Mouse (Mus musculus) subcutaneous adipose tissue, adult 2 months (tissue): ENCODE measurements around the gene Lamtor5. TPM values are rescaled to one million over a fixed set of nuclear protein-coding genes. Genes with fewer than 3 reads are reported as not detected.

Source experiments
- polyA plus RNA-seq: library from polyadenylated mRNA; depleted of rRNA; stranded (reverse); fragments of >200 nt; gene quantifications from 2 replicates; pipeline ENCODE4 v1.2.3, GENCODE M21; 2012; ENCODE audit warnings: low replicate concordance; rRNA removed

Gene Lamtor5
- polyA plus RNA-seq, result 132 and 135 TPM in 2 replicates

DNA sequence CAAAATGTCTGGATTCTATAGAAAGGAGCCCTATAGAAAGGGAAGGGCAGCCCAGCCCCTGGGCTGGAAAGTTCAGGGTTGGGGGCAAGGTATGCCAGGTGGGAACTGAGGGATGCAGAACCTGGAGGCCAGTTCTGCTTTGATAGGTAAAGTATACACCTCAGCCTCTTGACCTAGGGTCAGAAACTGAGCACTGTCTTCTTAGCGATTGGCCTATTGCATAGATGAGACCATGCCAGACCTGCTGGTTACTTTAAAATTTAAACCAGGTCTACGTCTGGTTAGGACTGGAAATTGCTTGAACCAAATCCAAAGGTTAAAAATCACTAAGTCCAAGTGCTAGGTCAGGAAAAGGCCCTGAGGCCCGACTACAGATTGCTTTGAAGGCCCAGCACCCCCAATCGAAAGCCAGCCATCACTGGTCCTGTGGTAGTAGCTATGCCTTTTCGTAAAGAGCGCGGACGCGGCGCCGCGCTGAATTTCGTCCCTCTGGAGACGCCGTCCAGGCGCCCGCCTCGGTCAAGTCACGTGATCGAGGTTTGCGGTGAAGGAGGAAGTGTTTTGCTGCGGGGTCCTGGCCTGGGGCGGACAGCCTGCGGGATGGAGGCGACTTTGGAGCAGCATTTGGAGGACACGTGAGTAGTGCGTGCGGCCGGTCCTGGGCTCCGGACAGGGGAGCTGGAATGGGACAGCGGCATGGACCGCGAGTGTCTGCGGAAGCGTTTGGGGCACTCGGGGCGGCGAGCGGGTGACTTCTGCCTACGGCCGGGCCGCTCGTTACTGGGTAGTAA lies at the start of gene Lamtor5:
Gene Lamtor5 (plus strand): TSS at position 380 of the 791 bp plus-strand sequence.

DNA sequence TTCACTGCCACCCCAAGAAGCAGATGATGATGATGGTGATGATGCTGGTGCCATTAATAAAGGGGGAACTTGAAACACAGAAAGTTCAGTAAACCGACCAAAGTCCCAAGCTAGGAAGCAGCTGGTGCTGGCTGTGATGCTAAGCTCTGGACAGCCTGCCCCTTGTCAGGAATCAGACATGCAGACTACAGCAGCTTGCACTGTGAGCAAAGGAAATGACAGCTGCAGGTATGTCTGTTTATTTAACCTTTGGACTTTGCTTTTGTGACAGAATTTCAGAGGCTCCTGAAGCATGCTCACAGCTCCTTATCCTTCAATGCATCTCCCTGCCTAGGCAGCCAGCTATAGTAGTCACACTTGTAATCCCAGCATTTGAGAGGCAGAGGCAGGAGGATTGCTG lies 48.1 kb upstream of the Lamtor5 start, which contains the start of gene A630076J17Rik:
Gene A630076J17Rik (plus strand): TSS at position 88 of the 400 bp plus-strand sequence.

GRCm38 (mm10) chr3:107239607-107240006 lies 39.1 kb upstream of the Lamtor5 start, which contains the start of gene Prok1:
Prok1 (minus strand) TSS chr3:107239707.

GRCm38 (mm10) chr3:107290764-107291381 lies 12.2 kb downstream of the Lamtor5 start, which contains the start of gene Slc16a4:
Slc16a4 (plus strand) TSS chr3:107291230.

Other genes starting within 250 kb of the Lamtor5 start
- 0.59 and 1.6 TPM in 2 replicates for gene Kcna3, start 242.7 kb upstream of the Lamtor5 start, polyA plus RNA-seq
- gene Kcna2, start 177.7 kb upstream of the Lamtor5 start, polyA plus RNA-seq, result 0.62 and 1.8 TPM in 2 replicates
- gene Kcna10, start 95.8 kb upstream of the Lamtor5 start, polyA plus RNA-seq, result not detected in 2 replicates
- gene Cym, start 57.1 kb upstream of the Lamtor5 start, polyA plus RNA-seq, result 0.44 and 0.73 TPM in 2 replicates
- 0.16 TPM in 1 of 2 replicates, not detected in the other for gene A630076J17Rik, start 48.2 kb upstream of the Lamtor5 start, polyA plus RNA-seq
- gene Prok1, start 39.2 kb upstream of the Lamtor5 start, polyA plus RNA-seq, result 0.07 and 0.15 TPM in 2 replicates
- gene Slc16a4, start 12.4 kb downstream of the Lamtor5 start, polyA plus RNA-seq, result 0.73 and 1.9 TPM in 2 replicates
- gene Rbm15, start 54.8 kb downstream of the Lamtor5 start, polyA plus RNA-seq, result 4.1 and 10.6 TPM in 2 replicates
- 0.59 and 0.60 TPM in 2 replicates for gene Kcnc4, start 180.7 kb downstream of the Lamtor5 start, polyA plus RNA-seq
- 1.3 and 9.0 TPM in 2 replicates for gene Slc6a17, start 239.2 kb downstream of the Lamtor5 start, polyA plus RNA-seq